Mouse (Mus musculus) hindlimb bud, embryonic 11.5 days (tissue): ENCODE data around the gene Epb41l4b.

Experiments
- DNase-seq: peaks from one replicate; pipeline ENCODE4 v3.0.0-alpha.2; 2012; ENCODE audit warnings: low read depth, low spot score; ENCODE audit errors: extremely low spot score

The Epb41l4b gene

GRCm38 (mm10) chr4:56946641-56947640 lies 196.3 kb downstream of the Epb41l4b start, which contains the start of gene Tmem245:
Tmem245 (minus strand) TSS chr4:56947437.
- DNase-seq: peak; percentile 81

GRCm38 (mm10) chr4:56946180-56946579 lies 197.1 kb downstream of the Epb41l4b start:
- peak; percentile 30 for DNase-seq

- DNase-seq: no peak
Observed at GRCm38 (mm10) chr4:56944286-56944685, 199.0 kb downstream of the Epb41l4b start.

GRCm38 (mm10) chr4:56943258-56943657 lies 200.0 kb downstream of the Epb41l4b start:
- DNase-seq: no peak

- DNase-seq: no peak
Observed at GRCm38 (mm10) chr4:56942567-56942966, 200.7 kb downstream of the Epb41l4b start.
